Mouse (Mus musculus) spleen, adult 2 months (tissue): ENCODE data around the gene Rab22a. TPM values are rescaled to one million over a fixed set of nuclear protein-coding genes. Genes with fewer than 3 reads are reported as not detected.
"Not testable (repeated sequence)": the region's sequence is repeated elsewhere in the genome, so short reads cannot be mapped to it uniquely, and the experiment has no call there.

ENCODE experiments used
- DNase-seq, 2 experiments: peaks; one replicate each; pipeline versions ENCODE4 v3.0.0 to v3.0.0-alpha.2; 2012 to 2021; ENCODE audit warnings: low spot score in 2 of 2, low read depth in 1 of 2
- H3K27ac ChIP-seq: fragments of 200-500 bp; 2 replicates; pipeline ENCODE4 v1.5.1; 2012; ENCODE audit warnings: low read length, inconsistent platforms; ENCODE audit not compliant: insufficient read depth
- H3K27me3 ChIP-seq: fragments of 200-500 bp; 2 replicates; pipeline ENCODE4 v1.6.1; 2012; ENCODE audit warnings: mild to moderate bottlenecking, moderate library complexity, low read length, inconsistent platforms; ENCODE audit not compliant: control insufficient read depth, insufficient read depth
- H3K36me3 ChIP-seq: fragments of 200-500 bp; 2 replicates; pipeline ENCODE4 v1.6.1; 2012; ENCODE audit warnings: mild to moderate bottlenecking, low read length, inconsistent platforms; ENCODE audit not compliant: control insufficient read depth, insufficient read depth
- H3K4me1 ChIP-seq: fragments of 200-500 bp; 2 replicates; pipeline ENCODE4 v1.6.1; 2011; ENCODE audit warnings: inconsistent platforms; ENCODE audit not compliant: control insufficient read depth, insufficient read depth, insufficient read length
- H3K4me3 ChIP-seq: fragments of 200-500 bp; 2 replicates; pipeline ENCODE4 v1.5.1; 2011; ENCODE audit warnings: mild to moderate bottlenecking, inconsistent platforms; ENCODE audit not compliant: insufficient read depth, insufficient read length; ENCODE audit errors: extremely low read depth
- CTCF ChIP-seq: fragments of 200-500 bp; IDR thresholded peaks from 2 replicates; pipeline ENCODE4 v1.5.1; 2011; ENCODE audit warnings: mild to moderate bottlenecking, inconsistent platforms; ENCODE audit not compliant: insufficient read depth, insufficient read length, insufficient replicate concordance; ENCODE audit errors: extremely low read depth
- POLR2A ChIP-seq: fragments of 200-500 bp; IDR thresholded peaks from 2 replicates; pipeline ENCODE4 v1.6.1; 2011; ENCODE audit warnings: low read depth, low read length, inconsistent platforms
- WGBS: fragments of 180-500 bp; shearing (Covaris S2); methylation state at CpG from one replicate; pipeline ENCODE4 v1.1.7; 2018; 5-methylcytosine and 5-hydroxymethylcytosine counted together
- polyA plus RNA-seq: library from polyadenylated mRNA; depleted of rRNA; stranded (reverse); fragments of >200 nt; gene quantifications from 2 replicates; pipeline ENCODE4 v1.2.3, GENCODE M21; 2012

Rab22a gene
- polyA plus RNA-seq, 1 experiment = 18.7 TPM

DNA sequence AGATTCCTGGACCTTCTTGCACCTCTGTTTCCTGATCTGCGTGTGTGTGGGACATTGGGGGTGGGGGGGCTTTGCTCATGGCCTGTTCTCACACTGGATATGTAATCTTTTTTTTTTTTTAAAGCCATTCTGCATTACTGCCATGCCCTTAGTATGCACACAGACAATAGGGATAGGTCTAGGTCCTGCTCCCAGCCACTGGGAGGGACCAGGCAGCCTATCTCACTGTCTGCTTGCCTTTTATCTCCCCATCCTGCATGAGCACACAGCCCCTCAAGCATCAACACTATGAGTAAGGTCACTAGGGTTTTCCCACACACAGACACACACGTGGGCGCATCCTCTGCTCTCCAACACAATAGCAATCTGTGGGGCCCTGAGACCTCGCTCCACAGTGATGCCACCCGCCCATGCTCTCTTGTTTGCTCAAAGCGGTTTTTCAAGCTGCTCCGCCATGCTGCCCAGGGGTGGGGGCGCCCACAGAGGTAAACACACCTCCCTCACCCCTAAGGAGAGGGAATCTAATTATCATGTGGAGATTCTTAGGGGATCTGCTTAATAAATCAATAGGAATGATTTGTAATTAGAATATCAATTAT lies 55.2 kb downstream of the Rab22a start:
- 83% methylated on average over 8 of the region's 8 CpGs for WGBS
- Histone ChIP-seq H3K4me1 (no peaks in the 10 kb centered on the region), H3K4me3 (no peak overlapping the region), H3K27ac (no peak overlapping the region), H3K27me3 (no peaks in the 10 kb centered on the region), H3K36me3 (no peaks in the 10 kb centered on the region)
- TF ChIP-seq POLR2A (no peak), CTCF (no peak)
- no peak for DNase-seq

DNA sequence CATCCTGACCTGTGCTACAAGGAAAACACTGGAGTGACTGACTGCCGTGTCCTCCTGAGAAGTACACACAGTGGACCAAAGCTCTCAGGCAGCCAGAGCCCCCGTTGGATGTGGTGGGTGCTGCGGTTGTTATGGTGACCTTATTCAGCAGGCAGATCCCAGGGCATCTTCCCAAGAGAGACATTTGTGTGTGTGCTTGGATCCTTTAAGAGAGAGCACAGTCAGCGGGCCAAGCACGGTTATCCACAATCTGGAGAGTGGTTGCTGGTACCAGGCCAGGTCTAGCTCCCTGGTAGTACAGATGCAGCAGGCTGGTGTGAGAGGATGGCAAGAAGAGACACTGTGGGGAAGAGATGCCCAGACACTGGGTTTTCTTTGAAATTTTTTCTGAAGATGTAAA lies 57.4 kb downstream of the Rab22a start:
- TF ChIP-seq CTCF = no peak
- TF ChIP-seq POLR2A = no peak
- H3K4me1 ChIP-seq = no peaks in the 10 kb centered on the region
- 95% methylated on average over 5 of the region's 5 CpGs for WGBS
- no peak overlapping the region for H3K27ac ChIP-seq
- H3K4me3 ChIP-seq = no peak overlapping the region
- no peaks in the 10 kb centered on the region for H3K27me3 ChIP-seq
- DNase-seq = no peak
- no peaks in the 10 kb centered on the region for H3K36me3 ChIP-seq

DNA sequence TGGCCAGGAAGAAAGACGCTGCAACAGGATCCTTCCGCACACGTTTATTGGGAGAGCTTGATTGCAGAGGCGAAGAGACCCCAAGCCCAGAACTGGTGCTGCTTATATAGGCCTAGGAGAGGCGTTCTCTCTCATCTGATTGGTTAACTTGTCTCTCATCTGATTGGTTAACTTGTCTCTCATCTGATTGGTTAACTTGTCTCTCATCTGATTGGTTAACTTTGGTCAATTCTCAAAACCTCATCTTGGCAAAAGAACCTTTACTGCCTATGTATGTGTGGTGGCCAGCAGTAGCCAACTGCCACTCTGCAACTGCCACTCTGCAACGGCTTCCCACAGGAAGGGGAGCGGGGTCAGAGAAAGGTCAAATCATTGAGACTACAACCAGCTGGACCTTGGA lies 59.6 kb downstream of the Rab22a start, which contains the start of gene 1700010B08Rik:
Gene 1700010B08Rik, plus strand, starts transcription at position 301 of the 400 bp plus-strand sequence.
- not testable (repeated sequence) for H3K27ac ChIP-seq, H3K27me3 ChIP-seq, H3K4me1 ChIP-seq, H3K36me3 ChIP-seq, H3K4me3 ChIP-seq, DNase-seq
- WGBS = 85% methylated on average over 6 of the region's 7 CpGs

DNA sequence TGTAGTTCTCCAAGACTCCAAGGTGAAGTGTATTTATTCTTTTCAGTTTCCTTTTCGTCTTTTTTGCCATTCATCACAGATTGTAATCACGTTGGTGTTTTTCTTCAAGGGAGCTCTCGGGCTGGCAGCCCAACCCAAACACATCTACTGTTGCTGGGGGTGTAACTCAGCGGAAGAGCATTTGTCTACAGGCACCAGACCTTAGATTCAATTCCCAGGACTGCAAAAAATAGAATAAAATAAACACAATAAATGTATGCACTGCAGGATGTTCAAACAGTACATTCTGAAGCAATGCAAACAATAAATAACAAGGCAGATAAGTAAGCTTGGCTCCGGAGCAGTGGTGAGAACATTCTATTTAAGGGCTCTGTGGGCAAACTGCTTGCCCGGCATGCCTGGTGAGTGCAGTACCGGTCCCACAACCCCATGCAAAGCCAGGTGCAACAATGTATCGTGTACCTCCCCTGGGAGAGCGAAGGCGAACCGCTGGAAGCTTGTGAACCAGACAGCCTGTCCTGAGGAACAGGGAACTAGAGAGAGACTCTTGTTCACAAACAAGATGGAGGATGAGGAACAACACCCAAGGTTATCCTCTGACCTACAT lies 62.8 kb downstream of the Rab22a start:
- Histone ChIP-seq H3K4me3 (no peak overlapping the region), H3K27ac (no peak overlapping the region), H3K36me3 (no peaks in the 10 kb centered on the region), H3K4me1 (no peaks in the 10 kb centered on the region), H3K27me3 (no peaks in the 10 kb centered on the region)
- peak in 1 of 2 experiments; percentile 29 for DNase-seq
- 56% methylated on average over 11 of the region's 11 CpGs for WGBS
- no peak for TF ChIP-seq CTCF
- TF ChIP-seq POLR2A = no peak

DNA sequence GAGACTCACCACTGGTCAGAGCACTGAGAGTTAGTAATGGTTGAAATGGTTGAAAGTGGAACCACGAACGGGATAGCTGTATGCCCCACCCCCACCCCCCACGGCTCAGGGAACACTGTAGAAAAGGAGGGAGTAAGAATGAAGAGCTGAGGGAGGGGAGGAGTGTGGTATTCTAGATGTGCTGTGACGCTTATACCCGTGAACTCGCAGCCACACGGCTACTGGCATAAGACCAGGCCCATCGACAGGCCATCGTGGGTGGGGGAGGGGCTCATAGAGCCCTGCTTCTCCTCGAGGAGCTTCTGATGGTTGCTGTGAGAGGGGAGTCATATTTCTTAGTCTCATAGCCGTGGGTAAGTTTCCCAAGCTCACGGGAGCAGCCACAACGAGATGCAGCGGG lies 64.8 kb downstream of the Rab22a start:
- no peaks in the 10 kb centered on the region for H3K36me3 ChIP-seq
- no peak overlapping the region for H3K4me3 ChIP-seq
- 79% methylated on average over 14 of the region's 14 CpGs for WGBS
- no peak overlapping the region for H3K27ac ChIP-seq
- no peaks in the 10 kb centered on the region for H3K27me3 ChIP-seq
- no peak for TF ChIP-seq CTCF
- TF ChIP-seq POLR2A = no peak
- no peaks in the 10 kb centered on the region for H3K4me1 ChIP-seq
- DNase-seq = no peak

DNA sequence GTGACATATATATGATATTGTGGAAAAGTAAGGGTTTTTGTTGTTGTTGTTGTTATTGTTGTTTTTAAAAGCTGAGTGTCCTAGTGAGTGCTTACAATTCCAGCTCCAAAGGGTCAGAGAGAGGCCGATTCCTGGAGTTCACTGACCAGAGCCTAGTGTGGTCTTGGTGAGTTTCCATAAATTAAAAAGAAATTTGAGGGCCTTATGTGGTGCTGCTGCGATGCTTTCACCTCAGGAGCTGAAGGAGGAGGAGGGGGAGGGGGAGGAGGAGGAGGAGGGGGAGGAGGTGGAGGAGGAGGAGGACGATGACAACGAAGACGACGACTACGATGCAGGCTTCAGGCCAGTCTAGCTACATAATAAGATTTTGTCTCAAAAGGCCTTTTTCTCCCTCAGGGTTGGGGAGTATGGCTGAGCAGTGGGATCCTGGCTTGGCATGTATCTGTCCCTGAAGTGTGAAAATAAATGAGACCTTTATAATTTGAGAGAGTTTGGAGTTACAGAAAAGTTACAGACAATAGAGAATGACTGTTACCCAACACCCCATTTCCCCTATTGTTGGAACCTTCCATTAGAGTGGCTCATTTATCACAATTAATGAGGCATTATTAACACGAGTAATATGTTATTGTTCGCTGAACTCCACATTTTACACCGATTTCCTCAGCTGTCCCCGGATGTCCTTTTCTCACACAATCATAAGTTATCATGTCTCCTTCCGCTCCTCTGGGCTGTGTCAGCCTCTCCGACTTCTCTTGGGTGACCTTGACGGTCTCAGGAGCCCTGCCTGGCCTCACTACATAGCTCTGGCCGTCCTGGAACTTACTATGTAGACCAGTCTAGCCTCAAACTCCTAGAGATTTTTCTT lies 65.6 kb downstream of the Rab22a start:
- TF ChIP-seq POLR2A (no peak), CTCF (no peak)
- no peak for DNase-seq
- Histone ChIP-seq H3K4me3 (no peak overlapping the region), H3K4me1 (no peaks in the 10 kb centered on the region), H3K27ac (no peak overlapping the region), H3K36me3 (no peaks in the 10 kb centered on the region), H3K27me3 (no peaks in the 10 kb centered on the region)
- WGBS = 89% methylated on average over 15 of the region's 15 CpGs
